Mouse (Mus musculus): Measurements from ENCODE around the gene Crlf1.

Crlf1 gene

DNA sequence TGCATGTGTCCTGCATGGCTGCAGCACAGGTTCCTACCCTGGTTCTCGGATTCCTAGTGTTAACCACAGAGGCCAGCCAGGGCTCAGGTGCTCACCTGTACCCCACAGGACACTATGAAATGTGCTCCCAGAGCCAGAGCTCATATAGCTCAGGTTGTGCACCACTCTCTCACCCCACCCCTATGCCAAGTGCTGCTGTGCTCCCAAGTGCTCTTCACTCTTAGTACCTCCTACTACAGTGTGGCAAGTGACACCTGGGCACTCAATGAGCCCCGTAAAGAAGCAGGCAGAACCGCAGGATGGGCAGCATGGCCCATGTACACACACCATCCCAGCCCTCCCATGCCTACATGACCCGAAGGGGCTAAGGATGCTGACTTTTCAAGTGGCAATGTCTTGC, 24.2 kb upstream of the Crlf1 start:
- DNase-seq (ENCODE audit: low read depth, low spot score), result no peak

DNA sequence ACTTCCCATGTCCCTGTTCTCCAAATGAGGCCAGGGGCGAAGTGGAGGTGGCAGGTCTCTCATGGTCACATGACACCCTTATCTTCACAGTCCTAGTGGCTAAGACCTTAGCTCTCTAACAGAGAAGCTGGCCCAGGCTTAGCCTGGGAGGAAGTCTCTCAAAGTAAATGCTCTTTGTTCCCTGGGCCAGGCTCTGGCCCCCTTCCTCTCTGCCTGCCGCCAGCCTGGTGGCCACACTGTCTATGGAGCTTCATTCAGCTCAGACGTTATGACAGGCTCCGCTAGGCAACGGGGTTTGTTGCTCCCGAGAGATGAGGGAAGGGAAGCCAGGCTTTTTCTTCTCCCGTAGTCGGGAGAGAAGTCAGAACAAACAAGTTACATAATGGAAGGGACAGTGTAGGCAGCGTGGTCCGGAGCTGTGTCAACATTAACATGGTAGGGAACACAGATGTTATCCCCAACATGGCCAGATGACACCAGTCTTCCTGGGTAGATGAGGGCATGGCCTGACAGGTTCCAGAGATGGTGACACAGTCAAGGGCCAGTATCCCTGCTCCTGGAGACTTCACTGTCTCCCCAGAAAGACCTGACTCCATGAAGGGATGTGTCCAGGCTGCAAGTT, 23.6 kb upstream of the Crlf1 start:
- no peak for DNase-seq (ENCODE audit: low read depth, low spot score)

DNA sequence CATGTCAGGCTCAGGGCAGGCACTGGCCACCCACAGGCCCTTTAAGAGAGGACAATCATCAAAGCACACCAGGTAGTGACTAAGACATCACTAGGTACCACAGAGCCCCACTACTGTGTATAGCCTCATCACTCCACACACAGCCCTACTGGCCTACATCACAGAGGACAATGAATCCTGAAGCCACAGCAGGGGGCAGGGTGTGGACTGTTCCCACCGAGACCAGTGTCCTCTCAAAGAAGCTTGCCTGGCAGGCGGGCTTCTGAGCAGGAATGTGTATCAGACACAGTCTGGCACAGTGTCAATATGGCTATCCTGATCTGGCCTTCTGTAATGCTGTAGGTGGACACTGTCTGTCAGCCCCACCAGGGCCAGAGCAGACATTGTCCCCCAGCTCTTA, 23.0 kb upstream of the Crlf1 start:
- DNase-seq (ENCODE audit: low read depth, low spot score), result no peak

DNA sequence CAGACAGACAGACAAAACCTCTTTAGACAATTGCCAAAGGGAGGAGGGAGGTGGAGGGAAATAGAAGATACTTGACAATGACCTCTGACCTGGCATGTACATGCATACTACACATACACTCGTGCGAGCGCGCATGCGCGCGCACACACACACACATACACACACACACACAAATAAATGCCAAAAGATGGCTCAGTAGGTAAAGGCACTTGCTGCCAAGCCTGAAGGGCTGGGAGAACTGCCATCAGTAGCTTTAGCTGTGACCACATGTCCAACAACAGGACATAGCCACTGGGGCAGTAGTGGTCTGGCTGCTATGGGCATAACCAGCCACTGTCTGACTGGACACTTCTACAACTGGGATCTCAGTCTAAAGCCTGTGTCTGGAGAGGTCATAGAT, 21.1 kb upstream of the Crlf1 start:
- DNase-seq (ENCODE audit: low read depth, low spot score), result no peak

DNA sequence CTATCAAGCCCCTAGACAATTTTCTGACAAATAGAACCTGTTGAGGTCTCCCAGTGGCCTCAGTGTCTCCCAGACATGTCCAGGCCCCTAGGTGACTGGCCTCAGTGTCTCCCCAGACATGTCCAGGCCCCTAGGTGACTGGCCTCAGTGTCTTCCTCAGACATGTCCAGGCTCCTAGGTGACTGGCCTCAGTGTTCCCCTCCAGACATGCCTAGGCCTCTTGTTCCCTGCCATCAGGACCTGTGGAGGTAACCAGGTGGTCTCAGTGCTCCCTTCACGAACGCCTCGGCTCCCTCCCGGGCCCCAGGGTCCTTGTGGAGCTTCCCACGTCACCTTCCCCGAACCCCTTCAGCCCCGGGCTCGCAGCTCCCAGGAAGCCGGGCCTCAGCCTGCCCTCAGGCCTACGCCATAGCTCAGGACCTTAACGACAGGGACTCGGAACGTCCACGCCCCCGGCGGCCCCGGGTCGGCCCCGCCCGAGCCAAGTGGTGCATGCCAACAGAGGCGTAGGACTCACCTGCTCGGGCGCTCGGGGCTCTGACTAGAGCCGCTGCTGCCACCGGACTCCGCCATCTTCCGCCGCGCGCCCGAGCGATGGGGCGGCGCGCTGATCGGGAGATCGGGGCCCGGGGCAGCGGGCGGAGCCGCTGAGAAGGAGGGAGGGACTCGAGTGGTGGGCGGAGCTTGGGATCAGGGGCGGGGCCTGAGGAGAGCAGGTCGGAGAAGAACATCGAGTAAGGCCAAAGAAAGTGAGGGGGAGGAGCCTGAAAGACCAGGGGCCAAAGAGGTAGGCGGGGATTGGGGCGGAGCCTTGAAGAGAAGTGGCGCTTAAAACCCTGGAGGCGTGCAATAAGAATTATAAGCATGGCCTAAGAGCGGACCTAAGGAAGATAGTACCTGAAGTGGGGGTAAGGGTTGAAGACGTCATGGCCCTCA, 16.4 kb upstream of the Crlf1 start, which contains the start of gene Klhl26:
Gene Klhl26, minus strand, starts transcription at position 636 of the 936 bp plus-strand sequence.
- peak; percentile 97 for DNase-seq (ENCODE audit: low read depth, low spot score)

DNA sequence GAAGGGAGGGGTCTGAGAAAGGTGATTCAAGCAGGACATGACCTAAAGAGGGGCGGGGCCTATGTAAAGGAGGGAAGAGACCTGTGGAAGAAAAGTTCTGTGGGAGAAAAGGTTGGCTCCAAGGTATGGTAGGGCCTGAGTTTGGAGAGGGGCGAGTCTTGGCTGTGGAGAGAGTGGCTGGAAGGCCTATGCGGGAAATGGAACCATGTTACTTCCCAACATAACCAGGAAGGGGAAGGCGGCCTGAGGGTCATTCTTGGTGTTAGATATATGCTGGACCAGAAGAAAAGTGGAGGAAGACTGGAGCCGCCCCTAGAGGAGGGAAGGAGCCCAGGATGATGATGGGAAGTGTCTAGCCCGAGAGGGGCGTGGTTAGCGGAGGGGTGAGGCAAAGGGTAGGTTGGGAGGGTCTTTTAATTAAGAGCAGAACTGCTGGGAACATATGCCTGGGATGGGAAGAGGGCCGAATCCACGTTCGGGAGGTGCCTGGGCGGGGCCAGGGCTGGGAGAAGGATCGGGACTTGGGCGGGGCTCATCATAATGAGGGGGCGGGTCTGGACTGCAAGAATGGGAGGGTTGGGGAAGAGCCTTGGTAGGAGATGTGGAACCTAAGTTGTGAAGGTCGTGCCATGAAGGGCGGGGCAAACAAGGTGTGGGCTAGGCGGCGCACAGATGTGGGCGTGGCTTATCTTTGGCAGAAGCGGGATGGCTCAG, 15.5 kb upstream of the Crlf1 start:
- peak; percentile 82 for DNase-seq (ENCODE audit: low read depth, low spot score)

DNA sequence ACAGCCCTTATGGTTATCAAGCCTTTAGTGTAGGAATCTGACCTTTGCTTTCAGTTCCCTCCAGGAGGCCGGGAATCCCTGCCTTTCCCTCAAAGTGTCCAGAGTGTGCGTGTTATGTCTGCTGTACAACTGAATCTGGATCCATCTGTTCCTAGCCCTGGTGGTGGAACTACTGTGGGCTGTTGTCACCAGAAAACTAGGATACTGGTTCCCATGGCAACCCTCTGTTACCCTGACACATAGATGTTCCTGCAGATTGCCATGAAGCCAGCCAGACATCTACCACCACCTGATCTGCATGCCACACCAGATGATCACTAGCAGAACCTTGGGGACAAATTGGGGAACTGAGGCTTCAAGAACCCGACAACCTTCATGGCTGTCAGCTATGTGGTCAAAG, 11.1 kb upstream of the Crlf1 start:
- DNase-seq (ENCODE audit: low read depth, low spot score), result no peak

DNA sequence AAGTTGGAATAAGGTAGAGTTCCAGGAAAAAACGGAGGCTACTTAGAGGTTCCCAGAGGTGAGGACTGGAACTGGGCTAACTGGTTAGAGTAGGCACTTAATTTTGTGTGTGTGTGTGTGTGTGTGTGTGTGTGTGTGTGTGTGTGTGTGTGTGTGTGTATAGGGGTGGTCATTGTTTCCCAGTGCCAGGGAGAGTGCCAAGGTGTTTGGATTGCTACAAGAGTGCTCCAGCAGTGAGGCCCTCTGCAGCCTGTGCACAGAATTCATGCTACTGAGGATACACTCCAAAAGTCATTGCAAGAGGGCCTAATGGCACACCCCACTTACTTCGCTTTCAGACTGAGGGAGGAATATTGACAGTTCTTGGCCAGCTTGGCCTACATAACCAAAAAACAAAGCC, 10.0 kb upstream of the Crlf1 start:
- DNase-seq (ENCODE audit: low read depth, low spot score), result no peak

DNA sequence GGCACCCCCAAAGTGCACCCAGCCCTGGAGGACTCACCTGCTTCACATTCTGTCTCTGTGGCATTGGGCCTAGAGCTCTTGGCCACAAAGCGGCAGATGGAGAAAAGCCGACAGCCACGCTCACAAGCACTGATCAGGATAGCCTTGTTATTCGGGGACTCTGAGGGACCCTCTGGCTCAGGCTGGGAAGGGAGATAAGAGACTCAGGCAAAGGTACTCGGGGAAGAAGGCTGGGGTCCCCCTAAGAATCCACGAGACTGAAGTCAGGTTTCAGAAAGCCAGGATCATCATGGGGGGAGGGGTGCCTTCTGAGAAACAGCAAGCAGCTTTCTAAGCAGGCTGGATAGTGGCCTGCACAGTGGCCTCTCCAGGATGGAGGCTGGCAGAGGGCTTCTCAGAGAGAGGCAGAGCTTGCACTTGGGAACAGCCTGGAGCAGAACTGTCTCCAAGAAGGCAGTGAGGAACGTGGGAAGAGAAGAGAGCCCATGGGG, 6.7 kb upstream of the Crlf1 start:
- DNase-seq (ENCODE audit: low read depth, low spot score), result no peak

DNA sequence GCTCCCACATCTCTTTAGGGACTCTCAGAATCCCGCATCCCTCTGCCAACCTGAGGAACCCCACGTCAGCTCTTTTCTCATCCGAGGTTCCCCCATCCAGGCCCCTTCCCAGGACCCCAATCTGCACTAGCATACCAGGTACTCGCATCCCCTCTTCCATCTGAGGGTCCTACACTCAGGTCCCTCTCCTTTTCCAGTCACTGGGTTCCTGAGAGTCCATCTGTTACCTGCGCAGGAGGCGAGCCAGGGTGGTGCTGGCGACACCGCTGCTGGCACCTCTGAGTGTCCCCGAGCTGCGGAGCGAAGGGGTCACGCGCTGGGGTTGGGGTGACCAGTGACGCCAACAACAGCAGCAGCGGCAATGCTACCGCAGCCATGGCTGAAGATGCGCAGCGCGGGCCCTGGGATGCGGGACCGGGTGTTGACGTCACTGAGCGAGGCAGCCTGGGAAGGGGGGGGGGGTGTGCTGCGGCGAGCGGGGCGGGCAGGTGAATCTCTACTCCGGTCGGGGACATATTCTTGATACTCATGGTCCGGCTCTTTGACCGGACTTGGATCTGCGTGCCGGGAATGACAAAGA, 5.9 kb upstream of the Crlf1 start, which contains the start of gene Tmem59l:
Gene Tmem59l, minus strand, starts transcription at position 418 of the 580 bp plus-strand sequence.
- DNase-seq (ENCODE audit: low read depth, low spot score), result no peak

DNA sequence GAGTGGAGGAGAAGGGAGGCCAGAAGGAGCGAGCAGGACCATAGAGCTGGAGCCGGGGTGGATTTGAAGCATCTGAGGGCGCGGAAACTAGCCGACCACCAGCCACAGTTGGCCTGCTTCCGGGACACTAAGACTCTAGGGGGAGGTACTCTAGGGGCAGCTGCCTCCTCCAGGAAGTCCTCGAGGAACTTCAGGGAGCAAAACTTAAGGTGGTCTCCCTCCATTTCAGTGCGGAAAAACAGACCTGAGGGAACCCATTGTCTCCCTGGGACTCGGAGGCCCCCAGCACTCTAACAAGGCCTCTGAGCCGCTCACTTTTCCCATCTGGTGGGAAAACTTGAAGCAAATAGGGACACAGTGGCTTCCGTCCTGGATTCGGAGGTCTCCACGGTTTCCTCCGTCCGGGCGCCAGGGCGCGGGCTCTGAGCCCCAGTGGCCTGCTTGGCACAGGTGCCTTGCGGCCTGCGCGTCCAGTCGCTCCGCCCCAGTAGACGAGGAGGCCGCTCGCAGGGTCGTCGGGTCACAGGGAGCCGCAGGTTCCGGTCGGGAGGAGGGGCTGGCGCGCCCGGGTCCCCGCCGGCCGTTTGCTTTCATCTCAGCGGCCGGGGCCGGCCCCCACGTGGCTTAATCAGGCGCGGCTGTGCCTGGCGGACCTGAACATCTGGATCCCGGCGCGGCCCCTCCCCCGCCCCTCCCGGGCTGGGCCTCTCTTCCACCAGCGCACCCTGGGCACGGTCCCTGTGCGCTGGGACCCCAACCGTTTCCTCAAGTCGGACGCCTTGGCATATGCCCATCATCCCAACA, 4.8 kb upstream of the Crlf1 start:
- no peak for DNase-seq (ENCODE audit: low read depth, low spot score)

DNA sequence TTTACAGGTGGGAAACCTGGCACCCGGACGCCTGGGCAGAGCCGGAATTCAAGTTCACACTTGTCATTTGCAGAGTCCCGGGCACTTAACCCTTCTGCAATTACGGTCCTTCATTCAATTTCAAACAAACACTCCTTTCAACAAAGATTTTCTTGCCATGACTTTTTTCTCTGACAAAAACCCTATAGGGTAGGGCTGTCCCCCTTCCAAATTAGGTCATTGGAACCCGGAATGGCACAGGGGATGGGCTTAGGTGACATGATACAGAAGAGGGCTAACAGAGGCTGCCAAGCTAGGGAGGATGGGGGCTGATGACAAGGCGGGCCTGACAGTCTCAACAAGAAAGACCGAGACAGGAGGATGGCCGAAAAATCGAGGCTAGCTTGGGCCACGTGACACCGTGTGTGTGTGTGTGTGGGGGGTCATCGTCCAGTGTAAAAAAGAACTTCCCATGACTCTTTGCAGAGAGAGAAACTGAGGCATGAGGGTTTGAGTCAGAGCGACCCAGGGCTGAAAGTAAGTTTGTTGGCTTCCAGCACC, 4.0 kb upstream of the Crlf1 start:
- no peak for DNase-seq (ENCODE audit: low read depth, low spot score)

DNA sequence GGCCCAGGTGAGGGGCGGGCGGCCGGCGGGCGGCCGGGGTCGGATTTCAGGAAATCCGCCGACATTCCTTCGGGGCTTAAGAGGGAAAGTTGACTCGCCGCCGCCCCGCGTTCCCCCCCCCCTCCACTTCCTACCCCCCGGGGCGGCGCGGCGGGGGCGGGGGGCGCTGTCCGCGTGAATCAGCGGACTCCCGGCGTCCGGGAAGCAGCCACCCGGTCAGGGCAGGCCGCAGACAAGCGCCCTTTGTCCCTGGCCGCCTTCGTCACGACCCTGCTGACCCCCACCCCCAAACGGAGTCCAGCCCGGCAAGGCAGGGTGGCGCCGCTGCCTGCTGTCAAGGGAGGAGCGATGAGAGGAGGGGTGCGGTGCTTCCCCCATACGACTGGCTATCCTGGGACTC, 3.4 kb upstream of the Crlf1 start:
- DNase-seq (ENCODE audit: low read depth, low spot score), result no peak

DNA sequence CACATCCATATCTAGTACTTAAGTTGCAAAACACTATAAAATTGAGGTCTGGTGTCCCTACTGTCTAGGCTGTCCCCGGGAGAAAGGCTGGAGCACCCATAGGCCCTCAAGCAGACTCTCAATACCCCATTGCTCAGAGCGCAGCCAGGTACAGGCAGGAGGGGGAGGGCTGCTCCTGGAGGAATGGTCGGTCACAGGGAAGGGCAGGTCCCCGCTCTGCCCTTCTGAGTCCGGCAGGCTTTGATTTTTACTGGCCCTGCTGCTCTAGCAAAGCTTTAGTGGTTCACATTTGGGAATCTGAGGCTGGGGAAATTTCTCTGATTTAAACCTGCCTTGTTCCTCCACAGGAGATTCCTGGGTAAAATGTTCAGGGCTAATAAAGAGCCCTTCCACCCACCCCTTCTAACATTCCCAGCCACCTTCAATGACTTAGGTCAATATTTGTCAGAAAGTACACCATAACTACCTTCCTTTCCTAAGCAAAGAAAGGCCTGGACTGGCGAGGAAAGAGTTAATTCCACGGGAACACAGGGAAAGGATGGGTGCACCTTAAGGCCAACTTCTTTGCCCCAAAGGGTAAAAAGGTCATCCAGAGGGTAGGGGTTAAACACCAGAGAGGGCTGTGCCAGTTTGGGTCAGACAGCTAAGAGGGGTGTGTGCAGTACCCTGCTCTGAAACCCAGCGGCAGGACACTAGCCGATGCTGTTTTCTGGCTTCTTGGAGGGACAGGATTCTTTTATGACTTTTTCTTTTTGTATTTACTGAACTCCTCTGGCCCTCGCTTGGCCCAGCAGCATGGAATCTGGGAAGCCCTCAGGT, 2.7 kb upstream of the Crlf1 start:
- no peak for DNase-seq (ENCODE audit: low read depth, low spot score)

DNA sequence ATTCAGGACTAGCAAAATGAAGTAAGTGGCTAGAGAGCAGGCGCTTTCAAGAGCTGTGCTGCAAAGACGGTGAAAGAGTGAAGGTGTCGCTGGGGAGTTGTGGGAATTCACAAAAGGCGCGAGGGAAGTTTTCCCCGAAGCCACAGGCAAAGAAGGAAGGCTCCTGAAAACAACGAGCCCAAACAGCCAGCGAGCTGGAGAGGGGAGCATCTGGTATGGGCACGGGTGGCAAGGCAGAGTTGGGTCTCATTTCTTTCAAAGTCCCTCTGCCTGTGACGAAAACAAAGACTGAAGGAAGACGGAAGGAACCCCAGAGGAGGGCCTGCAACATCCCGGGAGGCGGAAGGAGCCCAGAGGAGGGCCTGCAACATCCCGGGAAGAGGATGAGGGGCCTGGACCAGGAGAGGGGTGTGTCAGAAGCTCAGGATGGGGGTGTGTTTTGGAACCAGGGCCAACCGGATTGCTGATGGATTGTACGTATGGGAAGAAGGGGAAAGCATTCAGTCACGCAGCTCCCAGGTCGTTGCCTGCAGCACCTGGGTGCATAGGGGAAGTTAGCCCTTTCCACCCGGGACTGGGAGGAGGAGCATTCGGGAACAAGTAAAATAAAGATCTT, 2.0 kb upstream of the Crlf1 start:
- no peak for DNase-seq (ENCODE audit: low read depth, low spot score)

DNA sequence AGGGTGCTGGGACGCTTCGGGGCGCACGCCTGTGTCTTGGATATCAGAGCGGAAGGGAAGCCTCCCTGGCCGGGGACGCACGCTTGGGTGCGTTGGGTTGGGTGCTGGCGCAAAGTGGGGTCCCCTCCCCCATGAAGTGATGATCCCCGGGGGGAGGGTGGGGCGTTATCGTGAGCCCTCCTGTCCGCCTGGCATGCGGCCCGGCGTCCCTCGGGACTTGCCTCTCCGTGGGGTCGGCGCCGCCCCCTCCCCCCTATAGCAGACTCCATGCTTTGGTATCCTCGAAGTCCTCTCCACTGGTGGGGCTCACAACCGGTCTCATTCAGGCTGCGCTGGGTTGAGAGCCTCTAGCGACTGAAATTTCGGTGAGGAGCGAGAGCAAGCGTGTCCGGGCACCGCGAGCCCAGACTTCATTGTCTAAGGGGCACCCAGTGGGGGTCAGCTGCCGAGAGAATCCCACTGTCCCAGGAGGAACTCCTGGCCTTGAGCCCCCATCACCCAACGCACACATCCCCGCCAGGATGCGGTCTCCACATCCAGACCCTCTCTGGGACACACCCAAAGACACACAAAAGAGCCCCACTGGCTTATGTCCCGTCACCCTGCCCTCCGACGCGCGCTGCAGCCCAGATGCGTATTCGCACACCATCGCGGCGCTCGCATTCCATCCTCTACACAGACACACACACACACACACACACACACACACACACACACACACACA, 896 bp downstream of the Crlf1 start:
- DNase-seq (ENCODE audit: low read depth, low spot score), result no peak

DNA sequence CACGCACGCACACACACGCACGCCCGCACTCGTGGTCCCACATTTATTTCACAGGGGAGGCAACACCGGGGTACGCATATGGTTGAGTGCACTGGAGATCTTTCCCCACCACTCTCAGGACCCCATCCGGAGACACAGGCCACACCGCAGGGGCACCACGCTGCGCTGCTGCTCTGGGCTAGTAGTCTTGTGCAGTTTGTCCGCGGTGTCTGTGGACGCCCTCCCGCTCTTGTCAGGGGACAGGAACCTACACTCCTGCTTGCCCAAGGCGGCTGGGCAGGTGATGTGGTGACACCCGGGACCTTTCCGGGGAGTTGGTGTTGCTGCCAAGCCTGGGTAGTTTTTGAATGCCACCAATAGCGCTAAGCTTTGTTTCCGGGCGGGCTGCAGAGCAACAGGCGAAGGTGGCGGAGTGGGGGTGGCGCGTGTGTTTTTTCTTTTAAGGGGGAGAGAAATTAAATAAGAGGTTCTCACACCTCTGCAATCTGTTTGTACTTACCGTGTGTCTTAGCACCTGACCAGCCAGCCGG, 1.5 kb downstream of the Crlf1 start:
- DNase-seq (ENCODE audit: low read depth, low spot score), result no peak

DNA sequence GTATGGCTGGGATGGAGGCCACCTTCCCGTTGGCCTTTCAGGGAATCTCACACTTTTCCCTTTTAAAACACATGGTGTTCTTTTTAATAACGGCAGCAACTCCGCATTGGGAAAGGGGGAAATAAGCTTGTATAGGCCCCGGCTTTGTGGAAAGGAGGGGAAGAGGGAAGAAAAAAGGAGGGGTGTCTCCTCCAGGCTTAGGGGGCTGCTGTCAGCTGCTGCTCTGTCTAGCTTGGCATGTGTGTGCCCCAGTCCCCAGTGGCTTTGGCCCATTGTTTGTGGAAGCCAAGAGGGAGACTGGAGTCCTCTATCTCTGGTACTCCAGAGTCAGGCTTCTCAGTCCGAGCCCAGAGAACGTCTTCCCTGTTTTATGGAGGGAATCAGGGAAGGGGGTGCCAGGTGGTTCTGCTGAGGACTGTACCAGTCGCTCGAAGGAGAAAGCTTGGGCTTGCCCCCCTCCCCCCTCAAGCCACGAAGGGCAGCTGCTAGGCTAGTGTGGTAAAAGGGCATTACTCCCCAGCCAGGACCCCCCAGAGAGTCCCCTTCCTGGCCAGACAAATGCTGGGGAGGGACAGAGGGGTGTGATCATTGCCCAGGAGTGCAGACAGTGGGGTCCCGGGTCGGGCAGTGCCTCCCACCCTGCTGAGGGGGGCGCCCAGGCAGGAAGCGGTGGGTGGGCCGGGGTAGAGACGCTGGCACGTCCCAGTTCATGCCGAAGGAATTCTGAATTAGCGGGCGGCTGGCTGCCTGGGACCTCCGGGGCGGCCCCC, 2.2 kb downstream of the Crlf1 start:
- DNase-seq (ENCODE audit: low read depth, low spot score), result no peak
